Mouse (Mus musculus) liver, embryonic 12.5 days (tissue): ENCODE measurements around the gene Trip10. TPM values are rescaled to one million over a fixed set of nuclear protein-coding genes. Genes with fewer than 3 reads are reported as not detected.
"Not testable (repeated sequence)": the region's sequence is repeated elsewhere in the genome, so short reads cannot be mapped to it uniquely, and the experiment has no call there.

Source experiments
- ATAC-seq: fragments of 200-750 bp; cut with Nextera tagmentation; 2 replicates; pipeline ENCODE4 v1.8.0; 2017; ENCODE audit warnings: moderate number of reproducible peaks, mild to moderate bottlenecking, moderate library complexity
- H3K27ac ChIP-seq: fragments of 300-500 bp; sonication (generic); 2 replicates; pipeline ENCODE4 v1.5.1; 2016; ENCODE audit warnings: mild to moderate bottlenecking
- H3K27me3 ChIP-seq: fragments of 300-500 bp; sonication (generic); replicated peaks from 2 replicates; pipeline ENCODE4 v1.6.1; 2016; ENCODE audit warnings: mild to moderate bottlenecking, moderate library complexity
- H3K36me3 ChIP-seq: fragments of 300-500 bp; sonication (generic); 2 replicates; pipeline ENCODE4 v1.6.1; 2016; ENCODE audit warnings: mild to moderate bottlenecking, moderate library complexity
- H3K4me1 ChIP-seq: fragments of 300-500 bp; sonication (generic); 2 replicates; pipeline ENCODE4 v1.6.1; 2016
- H3K4me2 ChIP-seq: fragments of 300-500 bp; sonication (generic); 2 replicates; pipeline ENCODE4 v1.6.1; 2016; ENCODE audit warnings: mild to moderate bottlenecking, moderate library complexity
- H3K4me3 ChIP-seq: fragments of 300-500 bp; sonication (generic); 2 replicates; pipeline ENCODE4 v1.5.1; 2016; ENCODE audit warnings: mild to moderate bottlenecking, moderate library complexity
- H3K9ac ChIP-seq: fragments of 300-500 bp; sonication (generic); 2 replicates; pipeline ENCODE4 v1.6.1; 2016; ENCODE audit warnings: mild to moderate bottlenecking, moderate library complexity
- H3K9me3 ChIP-seq: fragments of 300-500 bp; sonication (generic); replicated peaks from 2 replicates; pipeline ENCODE4 v1.6.1; 2016; ENCODE audit warnings: mild to moderate bottlenecking, moderate library complexity
- WGBS: fragments of 180-500 bp; shearing (Covaris S2); methylation state at CpG from one replicate; pipeline ENCODE4 v1.1.7; 2016; ENCODE audit not compliant: insufficient replicate concordance; 5-methylcytosine and 5-hydroxymethylcytosine counted together
- polyA plus RNA-seq: library from polyadenylated mRNA; unstranded; fragments of >200 nt; fragmentation: Nextera tagmentation; extraction: Ambion mirVana; gene quantifications from 2 replicates; pipeline ENCODE4 v1.2.1, GENCODE M21; 2016

Trip10 gene
- polyA plus RNA-seq, 1 experiment from 2014 or later: 15.3 TPM

GRCm38 (mm10) chr17:57274686-57275085 lies 25.4 kb downstream of the Trip10 start:
- H3K4me3 ChIP-seq: peak overlapping the region; percentile 51
- peaks cover 41% of the 10 kb centered on the region for H3K4me1 ChIP-seq
- peak overlapping the region; percentile 81 for H3K4me2 ChIP-seq
- peak overlapping the region; percentile 27; the same call in 1 of the 2 replicates for H3K9ac ChIP-seq
- no peak for ATAC-seq
- no peak overlapping the region for H3K27ac ChIP-seq
- WGBS: 7% methylated on average over 15 of the region's 15 CpGs
- no peaks in the 10 kb centered on the region for H3K9me3 ChIP-seq
- H3K27me3 ChIP-seq: peaks cover 62% of the 10 kb centered on the region
- no peaks in the 10 kb centered on the region for H3K36me3 ChIP-seq

GRCm38 (mm10) chr17:57275111-57275996 lies 26.1 kb downstream of the Trip10 start:
- peak overlapping the region; percentile 81 for H3K4me2 ChIP-seq
- H3K27ac ChIP-seq: no peak overlapping the region
- H3K36me3 ChIP-seq: no peaks in the 10 kb centered on the region
- H3K9me3 ChIP-seq: no peaks in the 10 kb centered on the region
- under 1% methylated on average over 46 of the region's 53 CpGs for WGBS
- H3K9ac ChIP-seq: peak overlapping the region; percentile 50; the same call in 1 of the 2 replicates
- H3K4me3 ChIP-seq: peak overlapping the region; percentile 51
- H3K27me3 ChIP-seq: peaks cover 62% of the 10 kb centered on the region
- peak; percentile 77 for ATAC-seq
- peaks cover 46% of the 10 kb centered on the region for H3K4me1 ChIP-seq

- peak overlapping the region; percentile 51 for H3K4me3 ChIP-seq
- H3K4me2 ChIP-seq: peak overlapping the region; percentile 81
- peaks cover 60% of the 10 kb centered on the region for H3K27me3 ChIP-seq
- H3K36me3 ChIP-seq: no peaks in the 10 kb centered on the region
- 5% methylated on average over 13 of the region's 13 CpGs for WGBS
- H3K4me1 ChIP-seq: peaks cover 46% of the 10 kb centered on the region
- no peak for ATAC-seq
- H3K9me3 ChIP-seq: no peaks in the 10 kb centered on the region
- peak overlapping the region; percentile 50; the same call in 1 of the 2 replicates for H3K9ac ChIP-seq
- no peak overlapping the region for H3K27ac ChIP-seq
Measured at GRCm38 (mm10) chr17:57275997-57276351, 26.7 kb downstream of the Trip10 start.

- peak overlapping the region; percentile 81 for H3K4me2 ChIP-seq
- under 1% methylated on average over 20 of the region's 20 CpGs for WGBS
- ATAC-seq: peak; percentile 38; the same call in 1 of the 2 replicates
- H3K27ac ChIP-seq: no peak overlapping the region
- peaks cover 46% of the 10 kb centered on the region for H3K4me1 ChIP-seq
- no peaks in the 10 kb centered on the region for H3K9me3 ChIP-seq
- H3K9ac ChIP-seq: peak overlapping the region; percentile 50
- H3K27me3 ChIP-seq: peaks cover 53% of the 10 kb centered on the region
- peak overlapping the region; percentile 51 for H3K4me3 ChIP-seq
- H3K36me3 ChIP-seq: no peaks in the 10 kb centered on the region
Measured at GRCm38 (mm10) chr17:57276634-57277121, 27.4 kb downstream of the Trip10 start.

- H3K4me3 ChIP-seq, H3K9me3 ChIP-seq, H3K36me3 ChIP-seq, ATAC-seq, H3K27ac ChIP-seq, H3K9ac ChIP-seq, H3K4me2 ChIP-seq: not testable (repeated sequence)
- 72% methylated on average over 4 of the region's 5 CpGs for WGBS
- Histone ChIP-seq H3K27me3 (peaks cover 42% of the 10 kb centered on the region), H3K4me1 (peaks cover 46% of the 10 kb centered on the region)
Measured at GRCm38 (mm10) chr17:57277598-57278261, 28.5 kb downstream of the Trip10 start.

- H3K9ac ChIP-seq: 0 out of 2 replicates have a peak overlapping the region, but pooled peaks have one; percentile 61
- WGBS: 35% methylated on average over 2 of the region's 2 CpGs
- no peak overlapping the region for H3K27ac ChIP-seq
- no peaks in the 10 kb centered on the region for H3K9me3 ChIP-seq
- no peak for ATAC-seq
- peaks cover 46% of the 10 kb centered on the region for H3K4me1 ChIP-seq
- H3K4me2 ChIP-seq: peak overlapping the region; percentile 67
- H3K4me3 ChIP-seq: peak overlapping the region; percentile 51
- peaks cover 34% of the 10 kb centered on the region for H3K27me3 ChIP-seq
- no peaks in the 10 kb centered on the region for H3K36me3 ChIP-seq
Measured at GRCm38 (mm10) chr17:57278537-57278936, 29.3 kb downstream of the Trip10 start.

GRCm38 (mm10) chr17:57278943-57279590 lies 29.8 kb downstream of the Trip10 start, which contains the start of gene Vav1:
Vav1 (plus strand) TSS chr17:57279100.
- Histone ChIP-seq H3K4me1 (peaks cover 46% of the 10 kb centered on the region), H3K4me2 (peak within 1 kb of the TSS; percentile 67), H3K4me3 (peak within 1 kb of the TSS; percentile 51), H3K27ac (peak within 1 kb of the TSS; percentile 61; the same call in 1 of the 2 replicates), H3K9me3 (no peaks in the 10 kb centered on the region), H3K36me3 (no peaks in the 10 kb centered on the region), H3K27me3 (peaks cover 29% of the 10 kb centered on the region), H3K9ac (peak within 1 kb of the TSS; percentile 61)
- WGBS: 14% methylated on average over 26 of the region's 26 CpGs
- ATAC-seq: peak; percentile 38

- WGBS: 22% methylated on average over 9 of the region's 9 CpGs
- Histone ChIP-seq H3K27ac (peak overlapping the region; percentile 61; the same call in 1 of the 2 replicates), H3K9me3 (no peaks in the 10 kb centered on the region), H3K9ac (peak overlapping the region; percentile 61), H3K27me3 (peaks cover 23% of the 10 kb centered on the region), H3K4me3 (peak overlapping the region; percentile 51), H3K36me3 (no peaks in the 10 kb centered on the region), H3K4me2 (peak overlapping the region; percentile 67), H3K4me1 (peaks cover 44% of the 10 kb centered on the region)
- no peak for ATAC-seq
Measured at GRCm38 (mm10) chr17:57279591-57280224, 30.5 kb downstream of the Trip10 start.

GRCm38 (mm10) chr17:57280411-57280810 lies 31.2 kb downstream of the Trip10 start:
- Histone ChIP-seq H3K4me2 (peak overlapping the region; percentile 67), H3K36me3 (no peaks in the 10 kb centered on the region), H3K4me3 (peak overlapping the region; percentile 51; the same call in 1 of the 2 replicates), H3K4me1 (peaks cover 37% of the 10 kb centered on the region), H3K9ac (no peak overlapping the region), H3K9me3 (no peaks in the 10 kb centered on the region), H3K27ac (no peak overlapping the region), H3K27me3 (peaks cover 16% of the 10 kb centered on the region)
- ATAC-seq: no peak
- 40% methylated on average over 3 of the region's 3 CpGs for WGBS

GRCm38 (mm10) chr17:57283906-57284305 lies 34.7 kb downstream of the Trip10 start:
- no peaks in the 10 kb centered on the region for H3K9me3 ChIP-seq
- H3K36me3 ChIP-seq: 0 out of 2 replicates have a peak, but pooled peaks cover 2% of the 10 kb centered on the region
- no peak overlapping the region for H3K9ac ChIP-seq
- H3K4me2 ChIP-seq: no peak overlapping the region
- no peak for ATAC-seq
- H3K27me3 ChIP-seq: peaks cover 4% of the 10 kb centered on the region; the same call in 1 of the 2 replicates
- no peak overlapping the region for H3K4me3 ChIP-seq
- H3K27ac ChIP-seq: no peak overlapping the region
- H3K4me1 ChIP-seq: peaks cover 30% of the 10 kb centered on the region
- WGBS: 70% methylated on average over 5 of the region's 5 CpGs

- H3K9me3 ChIP-seq: no peaks in the 10 kb centered on the region
- no peak overlapping the region for H3K27ac ChIP-seq
- ATAC-seq: no peak
- H3K4me3 ChIP-seq: no peak overlapping the region
- H3K36me3 ChIP-seq: 0 out of 2 replicates have a peak, but pooled peaks cover 3% of the 10 kb centered on the region
- H3K4me2 ChIP-seq: no peak overlapping the region
- no peak overlapping the region for H3K9ac ChIP-seq
- WGBS: 33% methylated on average over 2 of the region's 2 CpGs
- no peaks in the 10 kb centered on the region for H3K27me3 ChIP-seq
- H3K4me1 ChIP-seq: peaks cover 23% of the 10 kb centered on the region
Measured at GRCm38 (mm10) chr17:57285077-57285476, 35.8 kb downstream of the Trip10 start.
